Mouse (Mus musculus) ES-E14 (cell line): ENCODE measurements around the gene Arhgap10.

Experiments
- HCFC1 ChIP-seq: IDR thresholded peaks from 2 replicates; pipeline ENCODE4 v1.6.1; 2012; ENCODE audit warnings: low read length, inconsistent platforms, borderline replicate concordance; ENCODE audit not compliant: insufficient read depth
- ZC3H11A ChIP-seq: IDR thresholded peaks from 2 replicates; pipeline ENCODE4 v1.6.1; 2012; ENCODE audit warnings: low read depth, mild to moderate bottlenecking, inconsistent platforms, low read length, borderline replicate concordance

DNA sequence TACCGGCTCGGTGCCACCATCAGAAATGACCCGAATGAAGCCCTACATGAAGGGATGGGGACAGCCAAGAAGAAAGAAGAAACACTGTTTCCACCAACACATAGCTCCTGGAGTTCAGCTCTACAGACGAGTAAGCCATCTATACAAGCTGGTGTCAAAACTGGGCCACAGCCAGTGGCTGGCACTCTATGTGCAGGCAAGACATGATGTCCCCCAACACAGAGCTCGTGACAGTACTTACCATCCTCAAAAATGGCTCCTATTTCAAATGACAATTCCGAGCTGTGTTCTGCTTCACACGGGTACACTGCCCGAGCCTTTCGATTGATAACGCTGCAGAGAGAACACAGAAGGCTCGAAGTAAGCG, 260.7 kb downstream of the Arhgap10 start:
- no peak for TF ChIP-seq HCFC1
- no peak for TF ChIP-seq ZC3H11A
